Mouse (Mus musculus) A20 (cell line): Measurements from ENCODE around the gene Cxcl17.
A peak's percentile ranks its signal among the peaks of the same experiment; 100 is the strongest.

Source experiments
- DNase-seq: peaks from one replicate; pipeline ENCODE4 v3.0.0-alpha.2; 2011; ENCODE audit warnings: low read depth, low spot score

Gene Cxcl17

GRCm38 (mm10) chr7:25369058-25369749 is 43.5 kb downstream of the Cxcl17 start, which contains the start of gene Cnfn:
Gene Cnfn (minus strand): TSS chr7:25369724.
- no peak for DNase-seq

DNA sequence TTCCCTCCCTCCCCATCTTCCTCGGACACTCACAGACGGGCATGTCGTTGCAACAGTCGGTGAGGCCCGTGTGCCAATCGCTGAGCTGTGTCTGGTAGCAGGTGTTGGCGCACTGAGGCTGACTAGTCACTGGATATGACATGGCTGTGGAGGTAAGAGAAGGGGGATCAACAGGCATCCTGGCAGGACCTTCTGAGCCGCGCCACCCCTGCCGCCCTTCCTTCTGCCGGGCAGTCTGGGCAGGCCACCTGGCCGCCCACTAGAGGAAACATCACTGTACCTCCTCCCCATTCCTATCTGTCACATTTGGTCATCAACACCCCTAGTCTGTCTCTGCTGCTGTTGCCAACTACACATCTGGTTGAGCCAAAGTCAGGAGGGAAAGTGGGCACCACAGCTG is 44.4 kb downstream of the Cxcl17 start:
- DNase-seq, result no peak

GRCm38 (mm10) chr7:25367632-25368293 is 44.9 kb downstream of the Cxcl17 start:
- DNase-seq, result no peak

- no peak for DNase-seq
Observed at GRCm38 (mm10) chr7:25365937-25366625, 46.6 kb downstream of the Cxcl17 start.

DNA sequence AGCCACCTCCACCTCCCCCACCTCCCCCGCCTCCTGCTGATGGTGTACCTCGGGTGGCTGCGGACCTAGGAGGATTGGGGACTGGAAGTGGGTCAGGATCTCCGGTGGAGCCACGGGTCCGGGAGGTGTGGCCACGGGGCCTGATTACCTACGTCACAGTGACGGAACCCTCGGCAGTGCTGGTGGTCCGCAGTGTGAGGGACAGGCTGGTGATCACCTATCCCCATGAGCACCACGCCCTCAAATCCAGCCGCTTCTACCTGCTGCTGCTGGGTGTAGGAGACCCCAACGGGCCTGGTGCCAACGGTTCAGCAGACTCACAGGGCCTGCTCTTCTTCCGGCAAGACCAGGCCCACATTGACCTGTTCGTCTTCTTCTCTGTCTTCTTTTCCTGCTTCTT is 49.1 kb downstream of the Cxcl17 start:
- no peak for DNase-seq

DNA sequence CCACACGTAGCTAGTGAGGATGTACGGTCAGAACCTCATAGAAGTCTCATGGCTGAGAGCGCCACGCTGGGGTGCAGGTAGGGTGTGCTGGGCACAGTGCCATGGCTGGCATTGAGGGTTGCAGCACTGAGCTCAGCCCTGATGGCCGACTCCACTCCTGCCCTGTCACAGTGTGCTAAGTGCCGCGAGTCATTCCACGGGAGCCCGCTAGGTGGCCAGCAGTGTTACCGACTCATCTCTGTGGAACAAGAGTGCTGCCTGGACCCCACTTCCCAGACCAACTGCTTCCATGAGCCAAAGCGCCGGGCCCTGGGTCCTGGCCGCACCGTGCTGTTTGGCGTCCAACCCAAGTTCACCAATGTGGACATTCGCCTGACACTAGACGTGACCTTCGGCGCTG is 49.5 kb downstream of the Cxcl17 start:
- DNase-seq, result peak; percentile 42

DNA sequence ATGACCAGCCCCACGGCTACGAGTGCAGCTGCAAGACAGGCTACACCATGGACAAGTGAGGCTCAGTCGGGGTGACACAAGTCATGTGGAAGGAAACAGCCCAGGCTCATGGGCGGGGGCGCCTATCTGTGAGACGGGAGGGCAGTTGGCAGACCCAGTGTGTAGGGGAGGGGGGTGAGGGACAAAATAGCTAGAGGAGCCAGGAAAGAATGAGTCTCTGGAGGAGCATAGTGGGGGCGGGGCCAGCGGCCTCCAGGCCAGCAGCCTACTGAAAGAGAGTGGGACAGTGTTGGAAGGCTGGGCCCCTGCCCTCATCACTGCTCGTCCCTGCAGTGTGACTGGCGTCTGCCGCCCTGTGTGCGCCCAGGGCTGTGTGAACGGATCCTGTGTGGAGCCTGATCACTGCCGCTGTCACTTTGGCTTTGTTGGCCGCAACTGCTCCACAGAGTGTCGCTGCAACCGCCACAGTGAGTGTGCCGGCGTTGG is 53.9 kb downstream of the Cxcl17 start:
- no peak for DNase-seq
